Mouse (Mus musculus) adrenal gland, adult 18-20 months (tissue): Measurements from ENCODE around the gene Ep300. TPM values are rescaled to one million over a fixed set of nuclear protein-coding genes. Genes with fewer than 3 reads are reported as not detected.
"Not testable (repeated sequence)": the region's sequence is repeated elsewhere in the genome, so short reads cannot be mapped to it uniquely, and the experiment has no call there.

Experiments
- DNase-seq, 2 experiments: peaks; one replicate each; pipeline ENCODE4 v3.0.0; 2021 to 2022; ENCODE audit warnings: low spot score in 2 of 2
- microRNA-seq, 2 experiments: library from miRNA; unstranded; fragments of <30 nt; microRNA quantifications; one replicate each; pipeline ENCODE4 v1.2.0; 2021; ENCODE audit warnings: borderline number of aligned reads in 2 of 2
- total RNA-seq, 2 experiments: library from RNA; stranded (reverse); gene quantifications; 1 replicate in 1 of 2; 2 replicates in 1 of 2; pipeline ENCODE4 v1.2.3; 2021

The Ep300 gene
- total RNA-seq, 2 experiments from 2014 or later: 52.4 to 59.7 TPM

- no peak for DNase-seq
Measured at GRCm38 (mm10) chr15:81700161-81700560, 115.0 kb downstream of the Ep300 start.

- no peak for DNase-seq
Measured at GRCm38 (mm10) chr15:81700601-81701000, 115.5 kb downstream of the Ep300 start.

GRCm38 (mm10) chr15:81701350-81701749, 116.2 kb downstream of the Ep300 start:
- DNase-seq: not testable (repeated sequence)

Small RNA genes within 50 kb of the gene (microRNA-seq; reads per million reads assigned to microRNA genes)
- 0 to 1.2 reads per million in 2 experiments for gene Gm23880

Other genes starting within 250 kb of the Ep300 start
- gene Slc25a17, start 224.5 kb upstream of the Ep300 start, total RNA-seq: 100 to 1,000 TPM in 1 of 2 experiments, 10 to 100 TPM in 1; 62.3 to 108 TPM
- gene St13, start 185.3 kb upstream of the Ep300 start, total RNA-seq: 100 to 1,000 TPM; 319 to 323 TPM
- gene Xpnpep3, start 185.2 kb upstream of the Ep300 start, total RNA-seq: 10 to 100 TPM; 28.0 to 30.1 TPM
- gene Dnajb7, start 177.1 kb upstream of the Ep300 start, total RNA-seq: not detected
- gene Rbx1, start 119.1 kb upstream of the Ep300 start, total RNA-seq: 100 to 1,000 TPM; 133 to 140 TPM
- 10 to 100 TPM; 18.2 to 18.5 TPM for gene L3mbtl2, start 78.5 kb downstream of the Ep300 start, total RNA-seq
- gene Chadl, start 111.9 kb downstream of the Ep300 start, total RNA-seq: 1 to 10 TPM; 1.8 to 3.0 TPM
- 10 to 100 TPM; 68.9 to 69.9 TPM for gene Zc3h7b, start 159.7 kb downstream of the Ep300 start, total RNA-seq
- gene Rangap1, start 160.2 kb downstream of the Ep300 start, total RNA-seq: 10 to 100 TPM; 69.7 to 70.0 TPM
- gene Tef, start 217.1 kb downstream of the Ep300 start, total RNA-seq: 10 to 100 TPM; 45.0 to 46.9 TPM